Mouse (Mus musculus): ENCODE measurements around the gene Scube1. TPM values are rescaled to one million over a fixed set of nuclear protein-coding genes. Genes with fewer than 3 reads are reported as not detected.

The Scube1 gene
- polyA plus RNA-seq, 1 experiment: not detected

GRCm38 (mm10) chr15:83590841-83591240 is 134.0 kb downstream of the Scube1 start:
- Histone ChIP-seq H3K36me3 (ENCODE audit: control insufficient read depth, insufficient read depth) (peaks cover 53% of the 10 kb centered on the region), H3K79me2 (ENCODE audit: control insufficient read depth, insufficient read depth) (peaks cover 71% of the 10 kb centered on the region)

GRCm38 (mm10) chr15:83584741-83585220 is 140.0 kb downstream of the Scube1 start:
- TF ChIP-seq CEBPB (IDR thresholded peaks at IDR 0.05; ENCODE audit: low read depth): no peak
- TF ChIP-seq FOSL1 (IDR thresholded peaks at IDR 0.05; ENCODE audit: insufficient read depth, low read length, poor library complexity, severe bottlenecking): no peak
- TF ChIP-seq CTCF (IDR thresholded peaks at IDR 0.05; ENCODE audit: control insufficient read depth, insufficient read depth, insufficient read length): no peak
- no peak for TF ChIP-seq MAX (IDR thresholded peaks at IDR 0.05)
- no peak for TF ChIP-seq MYOD1 (IDR thresholded peaks at IDR 0.05; ENCODE audit: control insufficient read depth, insufficient read length, low read depth)
- no peak for TF ChIP-seq MYOG (IDR thresholded peaks at IDR 0.05; ENCODE audit: control insufficient read depth, extremely low read depth, insufficient read length)
- no peak for TF ChIP-seq USF1 (IDR thresholded peaks at IDR 0.05; ENCODE audit: low read depth)
- peaks cover 90% of the 10 kb centered on the region for H3K36me3 ChIP-seq (ENCODE audit: control insufficient read depth, insufficient read depth)
- no peak overlapping the region for H3ac ChIP-seq (ENCODE audit: control insufficient read depth, insufficient read length, low read depth)
- H3K4me3 ChIP-seq (ENCODE audit: insufficient read depth, poor library complexity, severe bottlenecking): no peak overlapping the region
- peaks cover 6% of the 10 kb centered on the region for H3K79me3 ChIP-seq (ENCODE audit: low read depth)
- no peaks in the 10 kb centered on the region for H3K27me3 ChIP-seq (ENCODE audit: control insufficient read depth, insufficient read depth, insufficient read length)
- H3K79me2 ChIP-seq (ENCODE audit: control insufficient read depth, insufficient read depth): peaks cover 19% of the 10 kb centered on the region

More at GRCm38 (mm10) chr15:83590841-83591240, 134.0 kb downstream of the Scube1 start:
- Histone ChIP-seq H3ac (ENCODE audit: control insufficient read depth, insufficient read length, low read depth) (no peak overlapping the region), H3K27me3 (ENCODE audit: control insufficient read depth, insufficient read depth, insufficient read length) (no peaks in the 10 kb centered on the region), H3K4me3 (ENCODE audit: insufficient read depth, poor library complexity, severe bottlenecking) (no peak overlapping the region), H3K79me3 (ENCODE audit: low read depth) (peaks cover 54% of the 10 kb centered on the region)
- TF ChIP-seq FOSL1 (IDR thresholded peaks at IDR 0.05; ENCODE audit: insufficient read depth, low read length, poor library complexity, severe bottlenecking): no peak
- TF ChIP-seq MAX (IDR thresholded peaks at IDR 0.05): no peak
- no peak for TF ChIP-seq MYOG (IDR thresholded peaks at IDR 0.05; ENCODE audit: control insufficient read depth, extremely low read depth, insufficient read length)
- TF ChIP-seq CTCF (IDR thresholded peaks at IDR 0.05; ENCODE audit: control insufficient read depth, insufficient read depth, insufficient read length): no peak
- no peak for TF ChIP-seq MYOD1 (IDR thresholded peaks at IDR 0.05; ENCODE audit: control insufficient read depth, insufficient read length, low read depth)
- TF ChIP-seq USF1 (IDR thresholded peaks at IDR 0.05; ENCODE audit: low read depth): no peak
- no peak for TF ChIP-seq CEBPB (IDR thresholded peaks at IDR 0.05; ENCODE audit: low read depth)

GRCm38 (mm10) chr15:83583419-83584156 is 141.2 kb downstream of the Scube1 start:
- Histone ChIP-seq H3K79me3 (ENCODE audit: low read depth) (no peaks in the 10 kb centered on the region), H3K27me3 (ENCODE audit: control insufficient read depth, insufficient read depth, insufficient read length) (no peaks in the 10 kb centered on the region), H3K4me3 (ENCODE audit: insufficient read depth, poor library complexity, severe bottlenecking) (no peak overlapping the region), H3K79me2 (ENCODE audit: control insufficient read depth, insufficient read depth) (peaks cover 7% of the 10 kb centered on the region), H3ac (ENCODE audit: control insufficient read depth, insufficient read length, low read depth) (no peak overlapping the region), H3K36me3 (ENCODE audit: control insufficient read depth, insufficient read depth) (peaks cover 96% of the 10 kb centered on the region)
- TF ChIP-seq MAX (IDR thresholded peaks at IDR 0.05) (no peak), MYOG (IDR thresholded peaks at IDR 0.05; ENCODE audit: control insufficient read depth, extremely low read depth, insufficient read length) (no peak), USF1 (IDR thresholded peaks at IDR 0.05; ENCODE audit: low read depth) (no peak), MYOD1 (IDR thresholded peaks at IDR 0.05; ENCODE audit: control insufficient read depth, insufficient read length, low read depth) (no peak), CEBPB (IDR thresholded peaks at IDR 0.05; ENCODE audit: low read depth) (no peak), FOSL1 (IDR thresholded peaks at IDR 0.05; ENCODE audit: insufficient read depth, low read length, poor library complexity, severe bottlenecking) (no peak), CTCF (IDR thresholded peaks at IDR 0.05; ENCODE audit: control insufficient read depth, insufficient read depth, insufficient read length) (peak; percentile 67)

- Histone ChIP-seq H3ac (ENCODE audit: control insufficient read depth, insufficient read length, low read depth) (no peak overlapping the region), H3K27me3 (ENCODE audit: control insufficient read depth, insufficient read depth, insufficient read length) (no peaks in the 10 kb centered on the region), H3K4me3 (ENCODE audit: insufficient read depth, poor library complexity, severe bottlenecking) (no peak overlapping the region), H3K79me2 (ENCODE audit: control insufficient read depth, insufficient read depth) (peaks cover 2% of the 10 kb centered on the region), H3K36me3 (ENCODE audit: control insufficient read depth, insufficient read depth) (peaks cover 96% of the 10 kb centered on the region), H3K79me3 (ENCODE audit: low read depth) (no peaks in the 10 kb centered on the region)
- TF ChIP-seq MYOG (IDR thresholded peaks at IDR 0.05; ENCODE audit: control insufficient read depth, extremely low read depth, insufficient read length) (no peak), CTCF (IDR thresholded peaks at IDR 0.05; ENCODE audit: control insufficient read depth, insufficient read depth, insufficient read length) (no peak), USF1 (IDR thresholded peaks at IDR 0.05; ENCODE audit: low read depth) (no peak), CEBPB (IDR thresholded peaks at IDR 0.05; ENCODE audit: low read depth) (no peak), MAX (IDR thresholded peaks at IDR 0.05) (no peak), MYOD1 (IDR thresholded peaks at IDR 0.05; ENCODE audit: control insufficient read depth, insufficient read length, low read depth) (no peak), FOSL1 (IDR thresholded peaks at IDR 0.05; ENCODE audit: insufficient read depth, low read length, poor library complexity, severe bottlenecking) (no peak)
Observed at GRCm38 (mm10) chr15:83582931-83583330, 141.9 kb downstream of the Scube1 start.

- Histone ChIP-seq H3ac (ENCODE audit: control insufficient read depth, insufficient read length, low read depth) (no peak overlapping the region), H3K79me3 (ENCODE audit: low read depth) (no peaks in the 10 kb centered on the region), H3K4me3 (ENCODE audit: insufficient read depth, poor library complexity, severe bottlenecking) (no peak overlapping the region), H3K27me3 (ENCODE audit: control insufficient read depth, insufficient read depth, insufficient read length) (no peaks in the 10 kb centered on the region), H3K79me2 (ENCODE audit: control insufficient read depth, insufficient read depth) (no peaks in the 10 kb centered on the region), H3K36me3 (ENCODE audit: control insufficient read depth, insufficient read depth) (peaks cover 93% of the 10 kb centered on the region)
- TF ChIP-seq CTCF (IDR thresholded peaks at IDR 0.05; ENCODE audit: control insufficient read depth, insufficient read depth, insufficient read length) (no peak), CEBPB (IDR thresholded peaks at IDR 0.05; ENCODE audit: low read depth) (no peak), USF1 (IDR thresholded peaks at IDR 0.05; ENCODE audit: low read depth) (no peak), FOSL1 (IDR thresholded peaks at IDR 0.05; ENCODE audit: insufficient read depth, low read length, poor library complexity, severe bottlenecking) (no peak), MYOG (IDR thresholded peaks at IDR 0.05; ENCODE audit: control insufficient read depth, extremely low read depth, insufficient read length) (no peak), MAX (IDR thresholded peaks at IDR 0.05) (no peak), MYOD1 (IDR thresholded peaks at IDR 0.05; ENCODE audit: control insufficient read depth, insufficient read length, low read depth) (no peak)
Observed at GRCm38 (mm10) chr15:83576651-83577050, 148.2 kb downstream of the Scube1 start.
